Mouse (Mus musculus) hindbrain, embryonic 16.5 days (tissue): ENCODE results near the gene Slc24a4. TPM values are rescaled to one million over a fixed set of nuclear protein-coding genes. Genes with fewer than 3 reads are reported as not detected.

ENCODE experiments used
- ATAC-seq: fragments of 200-750 bp; cut with Nextera tagmentation; 2 replicates; pipeline ENCODE4 v1.8.0; 2017; ENCODE audit warnings: moderate TSS enrichment, moderate library complexity
- H3K27ac ChIP-seq: fragments of 300-500 bp; sonication (generic); 2 replicates; pipeline ENCODE4 v1.5.1; 2014; ENCODE audit warnings: low read depth, mild to moderate bottlenecking, control low read depth, low read length, moderate library complexity
- H3K27me3 ChIP-seq: fragments of 300-500 bp; sonication (generic); replicated peaks from 2 replicates; pipeline ENCODE4 v1.6.1; 2014; ENCODE audit warnings: low read length; ENCODE audit not compliant: control insufficient read depth, insufficient read depth
- H3K36me3 ChIP-seq: fragments of 300-500 bp; sonication (generic); 2 replicates; pipeline ENCODE4 v1.6.1; 2014; ENCODE audit warnings: mild to moderate bottlenecking, low read length, moderate library complexity, mixed read lengths; ENCODE audit not compliant: control insufficient read depth, insufficient read depth
- H3K4me1 ChIP-seq: fragments of 300-500 bp; sonication (generic); 2 replicates; pipeline ENCODE4 v1.6.1; 2014; ENCODE audit warnings: low read depth, low read length; ENCODE audit not compliant: control insufficient read depth, insufficient read depth
- H3K4me2 ChIP-seq: fragments of 300-500 bp; sonication (generic); 2 replicates; pipeline ENCODE4 v1.6.1; 2014; ENCODE audit warnings: mild to moderate bottlenecking, low read length, control low read depth, moderate library complexity
- H3K4me3 ChIP-seq: fragments of 300-500 bp; sonication (generic); 2 replicates; pipeline ENCODE4 v1.5.1; 2014; ENCODE audit warnings: mild to moderate bottlenecking, low read length, control low read depth, moderate library complexity
- H3K9ac ChIP-seq: fragments of 300-500 bp; sonication (generic); 2 replicates; pipeline ENCODE4 v1.6.1; 2014; ENCODE audit warnings: low read depth, mild to moderate bottlenecking, control low read depth, low read length, moderate library complexity
- H3K9me3 ChIP-seq: fragments of 300-500 bp; sonication (generic); 2 replicates; pipeline ENCODE4 v1.6.1; 2014; ENCODE audit warnings: mild to moderate bottlenecking, low read length, moderate library complexity; ENCODE audit not compliant: control insufficient read depth
- WGBS: fragments of 180-500 bp; shearing (Covaris S2); extraction: QIAGEN DNeasy Blood & Tissue Kit; methylation state at CpG from one replicate; pipeline ENCODE4 v1.1.7; 2014; 5-methylcytosine and 5-hydroxymethylcytosine counted together
- polyA plus RNA-seq: library from polyadenylated mRNA; unstranded; fragments of >200 nt; fragmentation: Nextera tagmentation; extraction: Ambion mirVana; gene quantifications from 2 replicates; pipeline ENCODE4 v1.2.1, GENCODE M21; 2015

Gene Slc24a4
- polyA plus RNA-seq, 1 experiment from 2014 or later: 2.2 TPM

- no peaks in the 10 kb centered on the region for H3K36me3 ChIP-seq
- no peaks in the 10 kb centered on the region for H3K9me3 ChIP-seq
- ATAC-seq: no peak
- H3K27ac ChIP-seq: no peak overlapping the region
- H3K9ac ChIP-seq: no peak overlapping the region
- 88% methylated on average over 8 of the region's 8 CpGs for WGBS
- no peaks in the 10 kb centered on the region for H3K27me3 ChIP-seq
- H3K4me1 ChIP-seq: peaks cover 15% of the 10 kb centered on the region
- H3K4me3 ChIP-seq: no peak overlapping the region
- H3K4me2 ChIP-seq: no peak overlapping the region
Observed at GRCm38 (mm10) chr12:102309800-102310195, 181.3 kb downstream of the Slc24a4 start.

- Histone ChIP-seq H3K4me3 (no peak overlapping the region), H3K27ac (no peak overlapping the region), H3K9ac (no peak overlapping the region), H3K4me2 (no peak overlapping the region), H3K27me3 (no peaks in the 10 kb centered on the region), H3K4me1 (peaks cover 12% of the 10 kb centered on the region; the same call in 1 of the 2 replicates), H3K9me3 (no peaks in the 10 kb centered on the region), H3K36me3 (no peaks in the 10 kb centered on the region)
- no peak for ATAC-seq
- WGBS: 95% methylated on average over 3 of the region's 3 CpGs
Observed at GRCm38 (mm10) chr12:102310261-102310660, 181.7 kb downstream of the Slc24a4 start.

- Histone ChIP-seq H3K27ac (no peak overlapping the region), H3K4me2 (no peak overlapping the region), H3K9me3 (no peaks in the 10 kb centered on the region), H3K36me3 (no peaks in the 10 kb centered on the region), H3K4me3 (no peak overlapping the region), H3K27me3 (no peaks in the 10 kb centered on the region), H3K9ac (no peak overlapping the region), H3K4me1 (peaks cover 9% of the 10 kb centered on the region; the same call in 1 of the 2 replicates)
- WGBS: 91% methylated on average over 5 of the region's 5 CpGs
- ATAC-seq: no peak
Observed at GRCm38 (mm10) chr12:102311454-102311853, 182.9 kb downstream of the Slc24a4 start.

Other genes starting within 250 kb of the Slc24a4 start
- 18.4 and 21.8 TPM in 2 replicates for gene Trip11, start 215.5 kb upstream of the Slc24a4 start, polyA plus RNA-seq
- 9.0 and 9.7 TPM in 2 replicates for gene Atxn3, start 170.5 kb upstream of the Slc24a4 start, polyA plus RNA-seq
- 30.1 and 31.8 TPM in 2 replicates for gene Cpsf2, start 152.7 kb upstream of the Slc24a4 start, polyA plus RNA-seq
- gene Rin3, start 154.3 kb downstream of the Slc24a4 start, polyA plus RNA-seq: 2.6 and 4.2 TPM in 2 replicates